Mouse (Mus musculus) liver, embryonic 15.5 days (tissue): ENCODE measurements around the gene Mum1l1. TPM values are rescaled to one million over a fixed set of nuclear protein-coding genes. Genes with fewer than 3 reads are reported as not detected.

ENCODE experiments used
- ATAC-seq: fragments of 200-750 bp; cut with Nextera tagmentation; 2 replicates; pipeline ENCODE4 v1.8.0; 2017; ENCODE audit warnings: moderate number of reproducible peaks, mild to moderate bottlenecking, moderate library complexity; ENCODE audit not compliant: insufficient read depth
- H3K27ac ChIP-seq: fragments of 300-500 bp; sonication (generic); replicated peaks from 2 replicates; pipeline ENCODE4 v1.5.1; 2015; ENCODE audit warnings: mild to moderate bottlenecking, inconsistent platforms
- H3K27me3 ChIP-seq: fragments of 300-500 bp; sonication (generic); 2 replicates; pipeline ENCODE4 v1.6.1; 2015; ENCODE audit warnings: mild to moderate bottlenecking, inconsistent platforms
- H3K36me3 ChIP-seq: fragments of 300-500 bp; sonication (generic); replicated peaks from 2 replicates; pipeline ENCODE4 v1.6.1; 2015; ENCODE audit warnings: moderate library complexity, mild to moderate bottlenecking, inconsistent platforms
- H3K4me1 ChIP-seq: fragments of 300-500 bp; sonication (generic); replicated peaks from 2 replicates; pipeline ENCODE4 v1.6.1; 2015; ENCODE audit warnings: inconsistent platforms
- H3K4me2 ChIP-seq: fragments of 300-500 bp; sonication (generic); 2 replicates; pipeline ENCODE4 v1.6.1; 2015; ENCODE audit warnings: moderate library complexity, mild to moderate bottlenecking, inconsistent platforms
- H3K4me3 ChIP-seq: fragments of 300-500 bp; sonication (generic); replicated peaks from 2 replicates; pipeline ENCODE4 v1.5.1; 2015; ENCODE audit warnings: mild to moderate bottlenecking, inconsistent platforms
- H3K9ac ChIP-seq: fragments of 300-500 bp; sonication (generic); 2 replicates; pipeline ENCODE4 v1.6.1; 2015; ENCODE audit warnings: moderate library complexity, mild to moderate bottlenecking, inconsistent platforms
- H3K9me3 ChIP-seq: fragments of 300-500 bp; sonication (generic); replicated peaks from 2 replicates; pipeline ENCODE4 v1.6.1; 2016; ENCODE audit warnings: inconsistent platforms
- WGBS: fragments of 180-500 bp; shearing (Covaris S2); methylation state at CpG from one replicate; pipeline ENCODE4 v1.1.7; 2015; ENCODE audit warnings: mixed read lengths; ENCODE audit not compliant: insufficient replicate concordance; 5-methylcytosine and 5-hydroxymethylcytosine counted together
- polyA plus RNA-seq: library from polyadenylated mRNA; unstranded; fragments of >200 nt; fragmentation: Nextera tagmentation; extraction: Ambion mirVana; gene quantifications from 2 replicates; pipeline ENCODE4 v1.2.1, GENCODE M21; 2015

Mum1l1 gene
- polyA plus RNA-seq, 1 experiment from 2014 or later, result 1.5 TPM

- no peak overlapping the region for H3K27ac ChIP-seq
- no peaks in the 10 kb centered on the region for H3K4me1 ChIP-seq
- H3K4me2 ChIP-seq, result no peak overlapping the region
- no peaks in the 10 kb centered on the region for H3K9me3 ChIP-seq
- H3K9ac ChIP-seq, result no peak overlapping the region
- H3K36me3 ChIP-seq, result no peaks in the 10 kb centered on the region
- WGBS, result 52% methylated on average over 3 of the region's 3 CpGs
- H3K4me3 ChIP-seq, result no peak overlapping the region
- ATAC-seq, result no peak
- H3K27me3 ChIP-seq, result no peaks in the 10 kb centered on the region; the same call in 1 of the 2 replicates
These were observed 12.1 kb downstream of the Mum1l1 start for GRCm38 (mm10) chrX:139221893-139222292.

- ATAC-seq, result no peak
- Histone ChIP-seq H3K4me1 (no peaks in the 10 kb centered on the region), H3K9me3 (no peaks in the 10 kb centered on the region), H3K9ac (no peak overlapping the region), H3K4me3 (no peak overlapping the region), H3K27me3 (no peaks in the 10 kb centered on the region), H3K36me3 (no peaks in the 10 kb centered on the region), H3K4me2 (no peak overlapping the region), H3K27ac (no peak overlapping the region)
- 49% methylated on average over 9 of the region's 9 CpGs for WGBS
These were observed 21.3 kb downstream of the Mum1l1 start for GRCm38 (mm10) chrX:139231143-139231542.

- Histone ChIP-seq H3K36me3 (no peaks in the 10 kb centered on the region), H3K9ac (no peak overlapping the region), H3K27me3 (no peaks in the 10 kb centered on the region), H3K4me1 (no peaks in the 10 kb centered on the region), H3K4me3 (no peak overlapping the region), H3K27ac (no peak overlapping the region), H3K4me2 (no peak overlapping the region), H3K9me3 (no peaks in the 10 kb centered on the region)
- ATAC-seq, result no peak
- WGBS, result 55% methylated on average over 3 of the region's 3 CpGs
These were observed 37.5 kb downstream of the Mum1l1 start for GRCm38 (mm10) chrX:139247294-139247693.

- Histone ChIP-seq H3K4me3 (no peak overlapping the region), H3K27ac (no peak overlapping the region), H3K9ac (no peak overlapping the region), H3K9me3 (no peaks in the 10 kb centered on the region), H3K36me3 (no peaks in the 10 kb centered on the region), H3K4me2 (no peak overlapping the region), H3K27me3 (no peaks in the 10 kb centered on the region), H3K4me1 (no peaks in the 10 kb centered on the region)
- WGBS, result 72% methylated on average over 10 of the region's 10 CpGs
- no peak for ATAC-seq
These were observed 47.2 kb downstream of the Mum1l1 start for GRCm38 (mm10) chrX:139257072-139257471.

DNA sequence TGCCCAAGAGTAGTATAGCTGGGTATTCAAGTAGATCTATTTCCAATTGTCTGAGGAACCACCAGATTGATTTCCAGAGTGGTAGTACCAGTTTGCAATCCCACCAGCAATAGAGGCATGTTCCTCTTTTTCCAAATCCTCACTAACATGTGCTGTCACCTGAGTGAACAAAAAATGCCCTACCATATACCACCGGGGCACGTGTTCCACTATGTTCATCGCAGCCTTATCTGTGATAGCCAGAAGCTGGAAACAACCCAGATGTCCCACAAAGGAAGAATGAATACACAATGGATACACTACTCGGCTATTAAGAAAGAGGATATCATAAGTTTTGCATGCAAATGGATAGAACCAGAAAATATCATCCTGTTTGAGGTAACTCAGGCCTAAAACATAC is 72.1 kb downstream of the Mum1l1 start:
- 47% methylated on average over 4 of the region's 4 CpGs for WGBS
- H3K4me1 ChIP-seq, result no peaks in the 10 kb centered on the region

More for the DNA sequence above, 72.1 kb downstream of the Mum1l1 start:
- no peak overlapping the region for H3K27ac ChIP-seq
- H3K9ac ChIP-seq, result no peak overlapping the region
- ATAC-seq, result no peak
- no peaks in the 10 kb centered on the region for H3K9me3 ChIP-seq
- no peaks in the 10 kb centered on the region for H3K36me3 ChIP-seq
- no peak overlapping the region for H3K4me3 ChIP-seq
- no peaks in the 10 kb centered on the region for H3K27me3 ChIP-seq
- no peak overlapping the region for H3K4me2 ChIP-seq

Other genes starting within 250 kb of the Mum1l1 start
- gene Serpina7, start 124.8 kb upstream of the Mum1l1 start, polyA plus RNA-seq, result 7.8 and 8.0 TPM in 2 replicates
- gene 4930513O06Rik, start 123.8 kb upstream of the Mum1l1 start, polyA plus RNA-seq, result 0.15 and 0.29 TPM in 2 replicates
- gene 4933428M09Rik, start 30.8 kb upstream of the Mum1l1 start, polyA plus RNA-seq, result not detected in 2 replicates
- gene Trap1a, start 123.6 kb downstream of the Mum1l1 start, polyA plus RNA-seq, result not detected in 2 replicates